Mouse (Mus musculus) MEL-GATA-1-ER (cell line): ENCODE measurements around the gene Prkch.
A peak's percentile ranks its signal among the peaks of the same experiment; 100 is the strongest.

Experiments used
- DNase-seq: peaks from one replicate; pipeline ENCODE4 v3.0.0-alpha.2; 2012; ENCODE audit warnings: low read depth; ENCODE audit errors: extremely low read depth

Prkch gene

GRCm38 (mm10) chr12:73748373-73748772 lies 163.8 kb downstream of the Prkch start:
- no peak for DNase-seq

DNA sequence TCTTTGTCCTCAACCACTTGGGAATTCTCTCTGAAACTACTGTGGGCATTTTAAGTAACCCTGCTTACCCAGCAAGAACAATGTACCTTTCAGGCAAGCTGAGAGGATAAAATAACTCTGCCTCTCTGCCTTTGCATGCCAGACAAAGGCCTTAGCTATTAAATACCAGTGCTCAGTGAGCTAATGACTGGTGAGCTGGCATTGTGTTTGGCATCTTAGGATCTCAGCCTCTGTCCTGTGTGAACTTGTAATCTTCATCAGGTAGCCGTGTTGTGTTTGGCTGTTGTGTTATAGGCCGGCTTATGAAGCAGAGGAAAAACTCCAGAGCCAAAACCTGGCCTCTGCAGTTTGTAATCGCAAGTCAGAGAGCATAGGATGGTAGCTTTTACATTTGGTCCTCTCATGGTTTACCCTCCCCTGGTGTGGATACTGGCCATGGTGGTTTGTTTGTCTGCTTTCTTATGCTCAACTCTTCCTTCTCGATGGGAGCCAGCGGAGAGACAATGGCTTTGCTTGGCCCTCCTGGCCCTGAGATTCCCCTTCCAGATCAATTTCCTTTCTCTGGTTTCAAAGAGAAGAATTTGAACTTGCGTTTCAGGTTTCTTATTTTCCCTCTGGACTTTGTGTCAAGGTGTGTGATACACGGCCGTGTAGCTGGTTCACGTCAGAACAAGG lies 170.0 kb downstream of the Prkch start:
- DNase-seq, result no peak

DNA sequence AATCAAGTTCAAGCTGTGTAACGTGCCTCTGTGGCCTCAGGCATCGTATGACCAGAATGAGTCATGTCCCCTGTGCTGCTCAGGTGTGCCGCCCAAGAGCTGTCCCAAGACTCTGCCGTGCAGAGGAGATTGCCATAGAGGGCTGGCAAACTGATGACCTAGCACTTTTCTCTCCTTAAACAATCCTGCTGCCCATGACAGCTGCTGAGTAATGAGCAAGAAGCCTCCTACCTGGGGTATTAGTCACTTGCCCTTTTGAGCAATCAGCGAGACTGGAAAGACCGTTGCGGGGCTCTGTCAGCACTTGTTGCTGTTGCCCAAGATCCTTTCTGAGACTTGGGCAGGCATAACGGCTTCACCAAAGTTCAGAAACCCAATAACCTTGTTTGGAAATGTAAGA lies 171.1 kb downstream of the Prkch start:
- no peak for DNase-seq

DNA sequence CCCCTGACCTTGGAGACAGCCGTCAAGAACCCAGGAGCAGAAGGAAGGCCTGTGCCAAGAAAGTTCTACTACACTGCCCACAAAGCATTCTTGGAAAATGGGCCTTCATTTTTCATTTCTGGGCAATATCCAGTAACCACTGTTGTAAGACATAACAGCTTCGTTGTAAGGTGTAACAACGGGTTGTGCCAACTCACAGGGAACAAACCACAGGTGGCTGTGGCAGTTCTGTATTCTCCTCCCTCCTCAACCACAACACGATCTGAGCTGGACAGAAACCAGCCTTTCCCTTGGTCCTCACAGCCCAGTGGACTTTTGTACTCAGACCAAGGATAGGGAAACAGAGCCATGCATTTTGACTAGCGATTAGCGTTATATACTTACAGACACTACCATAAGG lies 171.9 kb downstream of the Prkch start:
- DNase-seq, result no peak

GRCm38 (mm10) chr12:73762001-73762400 lies 177.4 kb downstream of the Prkch start:
- no peak for DNase-seq

GRCm38 (mm10) chr12:73762762-73763161 lies 178.2 kb downstream of the Prkch start:
- DNase-seq, result no peak

GRCm38 (mm10) chr12:73764649-73765525 lies 180.3 kb downstream of the Prkch start:
- DNase-seq, result no peak

DNA sequence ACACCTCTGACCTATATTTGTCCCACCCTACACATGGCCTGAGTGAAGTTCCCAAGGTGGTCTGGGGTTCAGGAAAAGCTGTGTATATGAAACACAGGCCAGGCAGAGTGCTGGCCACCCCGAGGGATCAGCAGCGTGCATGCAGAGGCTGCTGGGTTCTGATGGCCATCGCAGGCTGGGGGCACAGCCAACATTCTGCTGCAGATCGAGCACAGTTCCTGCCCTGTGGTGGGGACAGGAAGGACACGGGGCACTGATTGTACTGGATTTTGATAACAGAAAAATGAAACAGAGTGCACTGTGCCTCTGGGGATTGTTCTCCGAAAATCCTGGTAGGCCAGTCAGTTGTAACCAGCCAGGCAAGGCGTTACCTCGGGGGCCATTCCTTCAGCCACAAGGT lies 181.6 kb downstream of the Prkch start:
- DNase-seq, result no peak

DNA sequence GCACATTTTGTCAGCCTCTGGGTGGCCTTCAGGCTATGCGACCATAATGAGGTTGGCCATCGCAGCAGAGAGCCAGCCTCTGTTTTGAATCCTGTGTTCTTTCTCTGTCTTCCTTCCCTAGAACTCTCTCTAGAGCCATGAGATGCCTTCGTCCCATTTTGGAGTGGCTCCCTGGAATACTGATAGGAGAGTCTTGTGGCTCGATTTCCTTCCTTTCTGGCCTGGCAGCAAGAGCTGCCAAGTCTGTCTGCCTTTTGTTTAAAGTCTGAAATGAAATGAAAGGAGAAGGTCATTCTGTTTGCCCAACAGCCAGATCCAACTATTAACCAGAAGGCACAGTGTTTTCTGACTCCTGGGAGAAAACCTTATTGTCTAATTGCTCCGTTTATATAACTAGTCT lies 184.2 kb downstream of the Prkch start:
- DNase-seq, result no peak

GRCm38 (mm10) chr12:73769536-73769935 lies 184.9 kb downstream of the Prkch start:
- no peak for DNase-seq

DNA sequence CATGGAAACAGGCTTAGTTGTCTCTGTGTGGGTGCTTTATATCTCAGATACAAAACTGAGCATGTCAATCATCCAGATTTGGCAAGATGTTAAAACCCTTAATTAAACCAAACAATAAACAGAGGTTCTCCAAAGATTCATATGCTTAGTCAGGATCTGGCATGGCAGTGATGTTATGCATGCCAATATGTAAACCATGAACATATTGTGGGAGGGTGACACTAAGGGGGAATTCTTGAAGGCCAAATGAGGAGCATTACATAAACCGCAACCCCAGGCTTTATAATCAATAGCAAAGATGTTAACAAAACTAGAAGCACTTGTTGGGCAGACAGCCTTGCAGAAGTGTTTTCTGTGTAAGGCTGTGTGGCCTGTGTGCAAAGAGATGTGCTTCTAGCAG lies 186.2 kb downstream of the Prkch start:
- DNase-seq, result no peak

DNA sequence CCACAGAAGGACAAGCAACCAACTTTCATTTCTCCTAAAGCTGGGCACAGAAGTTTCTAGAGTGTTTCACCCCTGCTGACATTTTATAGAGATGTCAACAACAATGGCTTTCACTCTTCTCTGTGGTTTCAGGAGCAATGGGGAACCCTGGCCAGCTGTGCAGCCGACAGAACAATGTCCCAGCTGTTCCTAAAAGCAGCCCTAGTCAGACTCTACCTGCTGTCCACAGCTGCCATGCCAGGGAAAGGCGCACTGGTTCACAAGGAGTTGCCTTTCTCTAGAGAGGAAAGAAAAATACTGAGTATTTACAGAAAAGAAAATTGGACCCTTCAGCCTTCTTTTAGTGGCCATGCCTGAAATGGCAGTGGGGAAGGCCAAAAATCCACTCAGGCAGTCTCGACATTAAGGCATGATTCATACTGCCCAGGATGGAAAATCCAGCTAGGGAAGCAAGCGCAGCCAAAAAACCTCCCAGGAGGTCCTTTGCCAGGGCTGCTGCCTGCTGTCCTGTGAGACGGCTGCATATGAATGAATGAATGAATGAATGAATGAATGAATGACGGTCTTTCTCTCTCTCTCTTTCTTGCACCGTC lies 190.3 kb downstream of the Prkch start:
- no peak for DNase-seq

- DNase-seq, result no peak
These were observed 191.9 kb downstream of the Prkch start for GRCm38 (mm10) chr12:73776401-73776945.

GRCm38 (mm10) chr12:73777673-73778072 lies 193.1 kb downstream of the Prkch start:
- DNase-seq, result no peak

- DNase-seq, result peak; percentile 60
These were observed 195.0 kb downstream of the Prkch start for GRCm38 (mm10) chr12:73779332-73780231.

GRCm38 (mm10) chr12:73781425-73782032 lies 196.9 kb downstream of the Prkch start:
- no peak for DNase-seq

- DNase-seq, result no peak
These were observed 202.3 kb downstream of the Prkch start for GRCm38 (mm10) chr12:73786909-73787308.

GRCm38 (mm10) chr12:73788850-73789249 lies 204.3 kb downstream of the Prkch start:
- DNase-seq, result no peak

- no peak for DNase-seq
These were observed 206.0 kb downstream of the Prkch start for GRCm38 (mm10) chr12:73790571-73791108.

DNA sequence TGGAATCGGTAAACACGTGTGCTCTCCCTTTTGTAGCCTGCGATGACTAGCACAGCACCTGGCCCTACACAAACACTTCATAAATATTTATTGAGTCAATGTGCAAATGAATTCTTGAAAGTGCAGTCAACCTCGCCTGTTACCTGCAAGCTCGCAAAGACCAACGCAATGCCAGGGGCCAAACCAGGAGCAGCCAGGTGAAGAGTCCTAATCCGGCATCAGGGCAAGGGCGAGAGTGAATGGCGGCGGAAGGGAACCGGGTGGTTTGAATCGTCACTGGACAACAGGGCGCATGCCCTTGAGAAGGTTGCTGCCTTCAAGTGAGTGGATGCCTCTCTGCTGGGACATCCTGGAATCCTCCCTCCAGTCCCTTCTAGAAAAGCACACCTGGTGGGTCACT lies 208.6 kb downstream of the Prkch start:
- no peak for DNase-seq
